Mouse (Mus musculus): Measurements from ENCODE around the gene Akap4.

GRCm38 (mm10) chrX:7102280-7102679 lies 35.0 kb downstream of the Akap4 start:
- TF ChIP-seq POLR2A (IDR thresholded peaks at IDR 0.05; ENCODE audit: borderline replicate concordance, low read depth, low read length) = no peak
- no peak for TF ChIP-seq CTCF (IDR thresholded peaks at IDR 0.05; ENCODE audit: low read depth, low read length)

Measured in bone marrow macrophage, adult 2 months (primary cell).